Mouse (Mus musculus) ES-E14 (cell line): ENCODE results near the gene Fancc.

ENCODE experiments used
- CHD2 ChIP-seq: IDR thresholded peaks from 2 replicates; pipeline ENCODE4 v1.6.1; 2014; ENCODE audit warnings: mild to moderate bottlenecking, low read depth, low read length, inconsistent platforms
- MAFK ChIP-seq: IDR thresholded peaks from 2 replicates; pipeline ENCODE4 v1.6.1; 2014; ENCODE audit warnings: mild to moderate bottlenecking, low read depth, low read length, inconsistent platforms; ENCODE audit not compliant: insufficient read depth
- ZNF384 ChIP-seq: IDR thresholded peaks from 2 replicates; pipeline ENCODE4 v1.6.1; 2012; ENCODE audit warnings: low read depth, low read length, inconsistent platforms

DNA sequence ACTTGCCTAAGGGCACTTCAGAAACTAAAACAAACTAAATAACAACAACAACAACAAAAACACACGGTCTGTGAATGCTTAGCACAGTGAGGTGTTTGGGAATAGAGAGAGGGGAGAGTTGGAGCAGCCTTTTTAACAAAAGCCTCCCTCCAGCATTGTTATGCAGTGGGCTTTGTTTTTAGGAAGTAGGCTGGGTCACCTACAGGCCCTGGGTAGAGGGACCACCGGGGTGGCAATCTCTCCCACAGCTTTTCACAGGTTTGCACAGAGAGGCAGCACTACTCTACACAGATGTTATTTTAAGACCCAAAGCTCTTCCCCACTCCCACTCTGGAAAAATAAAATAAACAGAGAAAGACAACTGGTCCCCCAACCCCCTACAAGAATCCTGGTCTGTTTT lies 31.8 kb upstream of the Fancc start:
- TF ChIP-seq ZNF384 (no peak), CHD2 (no peak), MAFK (no peak)
